Mouse (Mus musculus): ENCODE measurements around the gene Apoa1.

Apoa1 gene

DNA sequence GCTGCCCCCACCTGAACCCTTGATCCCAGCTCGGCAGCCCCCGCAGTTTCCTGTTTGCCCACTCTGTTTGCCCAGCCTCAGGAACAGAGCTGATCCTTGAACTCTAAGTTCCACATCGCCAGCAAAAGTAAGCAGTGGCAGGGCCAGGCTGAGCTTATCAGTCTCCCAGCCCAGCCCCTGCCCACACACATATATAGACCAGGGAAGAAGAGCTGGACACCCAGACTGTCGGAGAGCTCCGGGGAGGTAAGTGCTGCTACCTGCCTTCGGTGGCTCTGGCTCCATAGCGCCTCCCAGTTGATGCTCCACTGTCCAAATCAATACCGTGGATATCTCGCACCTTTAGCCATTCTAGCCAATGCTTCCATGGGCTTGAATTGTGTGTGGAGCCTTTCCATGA lies at the start of gene Apoa1:
TSS of gene Apoa1 (plus strand) at position 90 of the 400 bp plus-strand sequence.
- no peak for DNase-seq

DNA sequence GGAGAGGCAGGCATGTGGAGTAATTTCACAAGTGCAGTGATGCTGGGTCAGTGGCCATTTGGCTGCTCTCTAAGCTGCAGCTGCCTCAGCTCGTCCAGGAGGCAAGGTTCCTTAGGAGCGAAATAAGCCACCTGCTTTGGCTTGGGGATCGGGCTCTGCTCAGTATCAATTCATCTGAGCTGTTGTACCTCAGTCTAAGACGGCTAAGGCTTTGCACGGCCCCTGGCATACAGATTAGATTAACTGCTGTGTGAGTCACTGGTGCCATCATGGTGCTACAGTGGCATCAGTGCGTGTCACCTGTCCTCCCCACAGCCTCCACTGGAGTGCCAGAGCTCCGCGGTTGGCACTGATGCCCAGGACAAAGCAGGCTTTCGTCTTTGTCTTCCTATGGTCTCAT lies 49.8 kb upstream of the Apoa1 start:
- DNase-seq, result no peak

DNA sequence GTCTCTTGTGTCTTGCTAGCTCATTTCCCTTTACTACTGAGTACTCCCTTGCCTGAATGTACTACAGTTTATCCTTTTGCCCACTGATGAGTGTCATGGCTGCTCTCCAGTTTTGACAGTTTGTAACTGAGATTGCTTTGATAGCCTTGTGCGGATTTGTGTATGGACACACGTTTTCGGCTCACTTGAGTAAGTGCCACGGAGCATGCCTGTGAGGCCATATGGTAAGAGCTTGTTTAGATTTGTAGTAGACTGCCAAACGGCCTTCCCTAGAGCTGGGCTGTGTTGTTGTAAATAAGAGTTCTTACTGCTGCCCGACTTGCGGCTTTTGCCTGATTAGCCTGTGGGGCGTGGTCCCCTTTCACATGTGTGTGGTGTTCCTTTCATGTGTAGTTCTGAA lies 47.1 kb upstream of the Apoa1 start:
- DNase-seq, result no peak

DNA sequence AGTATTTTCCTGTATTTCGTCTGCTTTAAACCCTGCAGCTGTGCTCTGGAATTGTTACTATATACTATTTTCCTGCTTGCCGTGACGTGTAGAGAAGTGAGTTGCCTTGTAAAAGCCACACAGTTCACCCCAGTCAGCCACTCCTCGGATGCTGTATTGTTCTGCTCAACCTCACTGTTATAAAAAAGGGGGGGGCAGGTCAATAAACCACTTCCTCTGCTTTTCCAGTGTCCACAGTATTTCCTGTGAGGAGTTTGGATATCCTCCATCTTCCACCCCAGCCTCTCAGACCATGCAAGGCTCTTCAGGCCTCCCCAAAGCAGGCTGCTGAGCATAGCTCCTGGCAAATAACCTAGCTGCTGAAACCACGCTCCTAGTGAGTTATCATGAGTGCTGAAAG lies 43.8 kb upstream of the Apoa1 start:
- DNase-seq, result no peak

DNA sequence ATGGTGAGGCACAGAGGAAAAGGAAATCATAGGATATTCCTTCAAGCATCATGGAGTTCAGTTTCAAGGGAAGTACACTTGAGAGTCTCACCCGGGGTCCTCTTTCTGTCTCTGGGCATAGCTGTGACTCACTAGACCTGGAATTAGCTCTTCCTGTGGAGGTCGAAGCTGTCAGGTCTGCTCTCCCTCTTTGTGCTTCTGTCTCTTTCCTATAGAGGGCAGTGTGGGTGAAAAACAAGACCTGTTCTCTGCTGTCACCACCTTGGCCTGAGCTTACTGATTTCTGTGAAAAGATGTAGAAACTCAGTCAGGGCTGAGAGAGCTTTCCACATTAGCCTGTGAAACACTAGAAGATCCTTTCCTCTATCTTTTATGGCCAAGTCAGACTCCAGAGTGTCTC lies 43.2 kb upstream of the Apoa1 start:
- peak in 1 of 2 experiments; percentile 46 for DNase-seq

DNA sequence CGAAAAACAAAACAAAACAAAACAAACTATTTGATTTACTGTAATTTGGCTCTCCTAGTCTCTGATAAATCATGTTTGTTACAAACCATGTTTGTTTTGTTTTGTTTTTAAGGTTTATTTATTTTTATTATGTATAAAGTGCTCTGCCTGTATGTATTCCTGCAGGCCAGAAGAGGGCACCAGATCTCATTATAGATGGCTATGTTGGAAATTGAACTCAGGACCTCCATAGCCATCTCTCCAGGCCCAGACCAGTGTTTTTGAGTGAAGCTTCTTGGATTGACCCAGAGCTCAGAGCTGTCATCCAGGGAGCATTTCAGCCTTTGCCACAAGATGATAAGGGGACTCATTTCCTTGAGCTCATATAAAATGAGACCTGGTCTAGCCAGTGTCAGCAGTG lies 42.0 kb upstream of the Apoa1 start:
- no peak for DNase-seq

DNA sequence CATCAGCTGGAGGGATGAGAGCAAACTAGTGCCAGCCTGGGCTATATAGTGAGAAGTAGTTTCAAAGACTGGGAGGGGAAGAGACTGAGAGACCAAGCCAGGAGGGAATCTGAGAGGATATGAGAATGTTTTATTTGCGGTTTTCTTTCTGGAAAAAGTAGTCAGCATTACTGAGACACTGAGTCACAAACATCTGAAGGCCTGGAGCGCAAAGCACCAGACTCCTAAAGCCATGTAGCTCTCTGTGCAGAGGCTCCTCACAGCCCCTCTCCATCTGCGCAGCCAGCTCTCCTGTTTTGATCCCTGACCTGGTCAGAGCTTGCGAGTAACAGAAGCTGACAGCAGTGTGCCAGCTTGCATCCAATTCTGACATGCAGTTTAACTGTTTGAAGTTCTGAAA lies 40.0 kb upstream of the Apoa1 start:
- no peak for DNase-seq

DNA sequence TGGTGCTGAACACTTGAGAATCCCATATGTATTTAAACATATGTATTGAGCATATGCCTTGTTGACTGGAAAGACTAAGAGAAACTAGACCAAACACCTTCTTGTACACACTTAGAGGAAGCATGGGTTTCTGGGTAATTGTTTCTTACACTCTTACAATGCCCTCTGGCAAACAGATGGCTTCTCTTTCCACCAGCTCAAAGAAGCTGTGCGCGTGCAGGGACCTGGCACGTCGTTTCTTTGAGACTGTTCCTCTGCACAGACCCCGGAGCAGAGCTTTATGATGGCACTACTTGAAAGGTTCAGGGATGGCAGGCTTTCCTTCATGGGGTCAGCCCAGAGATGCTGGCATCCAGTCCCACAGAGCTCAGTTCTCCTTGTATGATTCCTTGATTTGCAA lies 39.4 kb upstream of the Apoa1 start:
- no peak for DNase-seq

DNA sequence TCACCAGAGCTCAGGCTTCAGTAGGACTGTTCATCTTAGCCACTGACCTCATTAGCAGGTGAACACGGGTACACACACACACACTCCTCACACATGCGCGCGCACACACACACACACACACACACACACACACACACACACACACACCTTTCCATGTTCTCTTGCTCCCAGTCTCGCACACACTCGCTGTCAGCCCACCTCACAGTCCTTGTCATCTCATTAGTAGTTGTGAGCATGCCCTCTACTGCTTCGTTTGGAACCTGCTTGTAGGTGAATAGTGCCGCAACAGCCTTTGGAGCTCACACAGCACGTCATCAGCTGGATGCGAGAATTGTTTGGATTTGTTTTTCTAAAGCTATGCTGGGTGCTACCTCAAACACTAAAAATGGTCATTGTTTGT lies 39.0 kb upstream of the Apoa1 start:
- no peak for DNase-seq

DNA sequence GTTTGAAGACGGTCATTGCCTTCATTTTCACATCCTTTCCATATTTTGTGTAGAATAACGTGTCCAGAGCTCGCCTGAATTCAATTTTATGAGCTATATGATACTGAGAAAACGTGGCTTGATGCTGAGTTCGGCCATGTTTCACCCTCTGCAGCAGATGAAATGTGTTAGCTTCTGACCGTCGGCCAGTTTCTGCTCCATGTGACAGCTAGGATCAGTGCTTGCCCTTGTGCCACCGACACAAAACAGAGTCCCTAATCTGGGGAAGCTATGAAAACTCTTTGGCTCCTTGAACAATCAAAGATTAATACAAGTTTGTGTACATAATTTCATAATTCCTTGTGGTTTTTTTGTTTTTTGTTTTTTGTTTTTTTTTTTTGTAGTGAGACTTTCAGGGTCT lies 37.1 kb upstream of the Apoa1 start:
- DNase-seq, result no peak

DNA sequence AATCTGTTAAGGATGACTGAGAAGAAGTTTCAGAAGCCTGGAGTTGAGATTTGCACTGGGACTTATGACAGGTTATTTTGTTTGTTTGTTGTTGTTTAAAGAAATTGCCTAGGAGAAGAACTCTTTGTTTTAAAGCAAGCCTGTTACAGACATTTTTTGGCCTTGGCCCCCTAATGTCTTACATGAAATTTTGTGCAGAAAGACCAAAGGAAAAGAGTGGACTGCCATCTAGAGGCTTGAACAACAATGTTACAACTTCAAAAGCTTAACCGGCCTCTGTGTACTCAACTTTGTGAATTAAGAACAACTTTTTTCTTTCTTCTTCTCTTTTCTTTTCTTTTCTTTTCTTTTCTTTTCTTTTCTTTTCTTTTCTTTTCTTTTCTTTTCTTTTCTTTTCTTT lies 36.7 kb upstream of the Apoa1 start:
- DNase-seq, result no peak

DNA sequence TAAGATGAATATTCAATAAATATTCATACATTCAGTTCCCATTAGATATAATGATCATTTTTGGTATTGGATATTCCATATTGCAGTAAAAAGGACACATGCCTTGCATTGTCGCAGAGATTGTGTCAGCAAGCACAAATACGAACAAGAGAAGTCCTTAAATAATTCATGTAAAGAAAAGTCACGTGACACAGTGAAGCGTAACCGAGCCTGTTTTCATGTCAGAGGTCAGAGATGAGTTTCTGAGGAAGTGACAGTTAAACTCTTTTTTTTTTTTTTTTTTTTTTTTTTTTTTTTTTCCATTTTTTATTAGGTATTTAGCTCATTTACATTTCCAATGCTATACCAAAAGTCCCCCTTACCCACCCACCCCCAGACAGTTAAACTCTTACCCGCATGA lies 35.7 kb upstream of the Apoa1 start:
- no peak for DNase-seq

DNA sequence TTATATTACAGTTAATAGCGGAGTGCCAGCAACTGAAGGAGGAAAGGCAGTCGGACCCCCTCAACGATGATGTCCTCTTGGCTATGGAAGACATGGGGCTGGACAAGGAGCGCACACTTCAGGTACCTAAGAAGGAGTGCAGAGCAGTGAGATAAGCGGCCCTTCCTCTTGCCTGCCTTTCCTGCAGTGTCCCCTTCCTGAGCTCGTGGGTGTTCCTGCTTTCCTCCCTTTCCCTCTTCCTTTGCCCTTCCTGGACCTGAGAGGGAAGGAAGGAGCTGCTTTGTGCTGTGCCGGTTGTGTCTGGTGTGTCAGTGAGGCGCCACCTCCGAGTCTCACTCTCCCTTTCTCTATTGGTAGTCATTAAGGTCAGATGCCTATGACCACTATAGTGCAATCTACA lies 33.6 kb upstream of the Apoa1 start:
- no peak for DNase-seq

DNA sequence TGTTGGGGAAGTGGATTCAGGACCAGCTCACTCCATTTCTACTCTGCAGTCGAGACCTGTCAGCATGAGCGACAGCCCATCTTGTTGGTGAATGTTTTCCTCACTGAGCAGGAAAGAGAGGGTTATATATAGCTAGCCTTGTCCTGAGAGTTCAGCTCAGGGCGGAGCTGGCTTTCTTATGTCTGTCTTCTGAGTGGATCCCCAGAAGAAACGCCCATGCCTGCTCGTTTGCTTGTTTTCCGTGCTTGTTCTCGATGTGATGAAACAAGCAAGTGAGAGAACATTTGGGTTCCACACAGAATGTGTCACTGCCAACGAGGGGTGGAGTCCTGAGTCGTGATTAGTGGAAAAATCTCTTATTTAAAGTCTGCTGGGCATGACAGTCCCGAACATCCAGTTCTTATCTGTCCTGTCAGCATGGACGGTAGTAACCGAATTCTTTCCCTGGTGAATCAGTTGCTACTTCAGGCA lies 31.6 kb upstream of the Apoa1 start:
- peak; percentile 26 to 73 for DNase-seq

DNA sequence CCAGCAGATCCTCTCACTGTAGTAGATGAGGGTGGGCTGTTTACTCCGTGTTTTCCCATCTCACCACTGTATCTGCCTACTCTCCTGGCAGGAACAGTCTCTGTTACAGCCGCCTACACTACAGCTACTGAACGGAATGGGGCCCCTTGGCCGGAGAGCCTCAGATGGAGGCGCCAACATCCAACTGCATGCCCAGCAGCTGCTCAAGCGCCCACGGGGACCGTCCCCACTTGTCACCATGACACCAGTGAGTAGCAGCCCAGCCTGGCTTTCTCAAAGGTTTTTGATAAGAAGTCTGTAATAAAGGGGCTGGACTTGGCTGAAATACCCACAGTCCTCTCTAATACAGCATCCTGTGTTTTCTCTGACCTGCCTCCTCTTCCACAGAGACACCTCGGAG lies 29.9 kb upstream of the Apoa1 start:
- no peak for DNase-seq

DNA sequence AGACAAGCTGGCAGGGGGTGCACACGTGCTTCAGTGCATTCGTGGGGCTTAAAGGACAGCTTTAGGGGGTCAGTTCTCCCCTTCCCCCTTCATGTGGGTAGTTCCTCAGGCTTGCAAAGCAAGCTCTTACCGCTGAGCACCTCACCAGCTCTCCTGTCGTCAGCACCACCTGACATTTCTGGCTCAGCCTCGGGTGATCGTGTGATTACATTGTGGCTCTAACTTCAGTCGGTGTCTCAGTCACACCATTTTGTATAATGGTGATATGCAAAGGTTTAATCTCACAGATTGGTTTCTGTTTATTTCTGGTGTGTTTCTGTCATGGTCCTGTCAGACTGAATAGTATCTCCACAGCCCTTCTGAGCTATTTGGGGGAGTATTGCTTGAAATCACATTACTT lies 29.4 kb upstream of the Apoa1 start:
- DNase-seq, result no peak

DNA sequence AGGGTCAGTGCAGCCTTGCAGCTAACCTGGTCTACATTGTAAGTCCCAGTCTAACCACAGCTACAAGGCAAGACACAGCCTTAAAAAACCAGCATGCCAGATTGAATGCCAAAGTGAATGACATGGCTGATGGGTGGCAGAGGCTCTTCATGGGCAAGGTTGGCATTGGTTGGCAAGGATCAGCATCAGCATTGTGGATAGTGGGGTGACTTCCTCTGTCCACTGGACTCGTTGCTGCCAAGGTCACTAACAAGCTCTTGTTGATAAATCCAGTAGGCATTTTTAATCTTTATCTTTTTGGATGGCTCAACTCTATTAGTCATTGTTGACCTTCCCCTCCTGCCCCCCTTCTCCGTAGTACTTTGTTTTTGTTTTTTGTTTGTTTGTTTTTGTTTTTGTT lies 28.8 kb upstream of the Apoa1 start:
- DNase-seq, result no peak

DNA sequence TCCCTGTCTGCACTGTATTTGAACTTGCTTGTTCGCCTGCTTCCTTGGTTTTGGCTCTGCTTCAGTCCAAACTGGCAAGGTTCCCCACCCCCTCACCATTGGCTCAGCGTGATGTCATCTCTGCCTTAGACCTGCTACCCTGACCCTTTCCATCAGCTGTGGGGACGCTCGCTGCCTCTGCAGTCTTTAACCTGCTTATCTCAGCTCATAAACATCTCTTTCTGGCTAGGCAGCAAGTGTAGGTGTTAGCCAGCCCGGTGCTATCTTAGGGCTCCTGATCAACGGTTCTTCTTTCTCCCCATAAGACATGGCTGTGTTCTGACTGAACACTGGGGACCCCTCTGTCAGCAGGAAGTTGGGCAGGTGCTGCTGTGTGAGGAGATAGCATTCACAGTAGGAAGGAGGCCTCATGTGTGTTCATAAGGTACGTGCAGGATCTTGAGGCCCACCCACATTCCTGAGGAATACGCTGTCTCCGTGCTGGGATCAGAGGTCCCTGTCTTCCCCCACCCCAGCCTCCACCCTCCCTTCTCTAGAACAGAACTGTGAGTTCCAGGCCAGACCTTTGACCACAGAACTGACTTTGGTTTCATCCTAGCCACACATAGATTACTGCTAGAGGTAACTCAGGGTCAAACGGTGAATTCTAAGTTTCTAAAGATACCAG lies 21.4 kb upstream of the Apoa1 start:
- DNase-seq, result peak; percentile 76 to 90

DNA sequence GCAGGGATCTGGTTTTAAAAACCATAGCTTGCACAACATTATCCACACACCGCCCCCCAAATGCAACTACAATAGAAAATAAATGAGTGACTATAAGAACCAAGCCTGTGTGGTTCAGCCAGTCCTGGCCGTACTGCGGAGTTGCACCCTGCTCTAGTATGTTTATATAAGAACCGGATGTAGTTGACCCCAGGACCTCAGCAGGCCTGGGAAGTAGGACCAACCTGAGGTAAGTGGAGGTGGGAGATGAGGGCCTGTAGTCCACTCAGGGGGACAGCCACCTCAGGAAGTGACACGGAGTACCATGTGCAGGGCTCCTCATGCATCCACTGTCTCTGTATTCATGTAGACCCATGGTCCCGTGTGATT lies 20.9 kb upstream of the Apoa1 start:
- peak in 1 of 2 experiments; percentile 58 for DNase-seq

DNA sequence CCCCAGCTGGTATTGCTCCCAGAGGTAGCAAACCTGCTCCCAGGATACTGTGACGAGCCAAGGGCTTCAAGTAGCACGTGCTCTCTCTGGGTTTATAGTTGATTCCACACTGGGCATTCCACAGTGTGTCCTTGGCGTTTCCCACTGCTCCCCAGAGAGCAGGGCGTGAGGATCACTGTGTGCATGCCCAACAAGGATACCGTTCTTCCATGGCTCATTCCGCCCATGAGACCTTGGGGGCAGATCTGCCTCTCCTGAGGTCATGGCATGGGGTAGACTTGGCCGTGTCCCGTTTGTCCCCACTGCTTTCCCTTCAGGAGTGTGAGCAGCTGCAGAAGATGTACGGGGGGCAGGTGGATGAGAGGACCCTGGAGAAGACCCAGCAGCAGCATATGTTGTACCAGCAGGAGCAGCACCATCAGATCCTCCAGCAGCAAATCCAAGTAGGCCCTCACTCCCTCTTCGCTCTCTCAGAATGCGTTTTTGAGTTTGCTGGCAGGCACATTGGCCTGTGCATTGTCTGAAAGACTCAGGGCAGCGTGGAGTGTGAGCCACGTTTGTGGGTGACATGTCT lies 19.9 kb upstream of the Apoa1 start:
- peak in 1 of 2 experiments; percentile 36 for DNase-seq

DNA sequence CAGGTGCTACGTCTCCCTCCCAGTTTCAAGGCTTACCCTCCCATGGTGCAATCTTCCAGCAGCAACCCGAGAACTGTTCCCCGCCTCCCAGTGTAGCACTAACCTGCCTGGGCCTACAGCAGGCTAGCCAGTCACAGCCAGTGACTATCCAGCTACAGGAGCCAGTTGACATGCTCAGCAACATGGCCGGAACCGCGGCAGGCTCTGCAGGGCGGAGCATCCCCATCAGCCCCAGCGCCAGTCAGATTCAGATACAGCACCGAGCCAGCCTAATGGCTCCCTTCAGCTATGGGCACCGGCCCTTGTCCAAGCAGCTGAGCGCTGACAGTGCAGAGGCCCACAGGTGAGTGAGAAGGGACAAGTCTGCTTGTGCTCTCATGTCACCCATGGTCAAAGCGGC lies 17.9 kb upstream of the Apoa1 start:
- DNase-seq, result peak in 1 of 2 experiments; percentile 37

DNA sequence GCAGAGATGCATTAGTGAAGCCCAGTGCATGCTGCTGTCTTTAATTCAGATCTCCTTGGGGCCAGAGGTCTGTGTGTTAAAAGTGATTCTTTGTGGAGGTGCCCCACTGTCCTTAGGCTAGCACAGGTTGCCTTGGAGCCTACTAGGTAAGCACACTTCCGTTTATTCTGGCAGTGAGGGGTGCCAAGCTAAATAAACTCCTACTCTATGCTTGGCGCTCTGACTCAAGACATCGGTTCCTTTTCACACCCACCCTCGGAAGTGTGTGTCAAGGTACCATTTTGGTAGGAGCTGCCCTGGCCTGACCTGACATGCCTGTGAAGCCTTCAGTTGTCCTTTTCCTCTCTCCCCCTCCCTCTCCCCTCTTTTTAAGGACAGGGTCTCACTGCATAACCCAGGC lies 14.1 kb upstream of the Apoa1 start:
- DNase-seq, result peak in 1 of 2 experiments; percentile 22

DNA sequence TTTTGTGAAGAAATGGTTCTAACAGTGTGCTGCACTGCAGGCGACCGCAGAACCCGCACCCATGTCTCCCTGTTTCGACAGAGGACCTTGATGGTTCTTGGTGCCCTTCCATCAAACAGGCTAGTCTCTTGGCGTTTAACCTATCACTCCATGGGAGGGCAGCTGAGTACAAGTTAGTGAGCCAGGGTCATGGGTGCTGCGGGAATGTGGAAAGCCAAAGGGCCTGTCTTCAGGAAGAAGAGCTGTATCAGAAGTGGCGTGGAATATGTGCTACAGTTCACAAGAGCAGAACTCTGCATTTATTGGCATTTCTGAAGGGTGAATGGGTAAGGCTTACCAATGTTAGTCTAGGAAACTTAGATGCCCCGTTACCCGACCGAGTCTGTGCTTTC lies 13.4 kb upstream of the Apoa1 start:
- peak in 1 of 2 experiments; percentile 31 for DNase-seq

DNA sequence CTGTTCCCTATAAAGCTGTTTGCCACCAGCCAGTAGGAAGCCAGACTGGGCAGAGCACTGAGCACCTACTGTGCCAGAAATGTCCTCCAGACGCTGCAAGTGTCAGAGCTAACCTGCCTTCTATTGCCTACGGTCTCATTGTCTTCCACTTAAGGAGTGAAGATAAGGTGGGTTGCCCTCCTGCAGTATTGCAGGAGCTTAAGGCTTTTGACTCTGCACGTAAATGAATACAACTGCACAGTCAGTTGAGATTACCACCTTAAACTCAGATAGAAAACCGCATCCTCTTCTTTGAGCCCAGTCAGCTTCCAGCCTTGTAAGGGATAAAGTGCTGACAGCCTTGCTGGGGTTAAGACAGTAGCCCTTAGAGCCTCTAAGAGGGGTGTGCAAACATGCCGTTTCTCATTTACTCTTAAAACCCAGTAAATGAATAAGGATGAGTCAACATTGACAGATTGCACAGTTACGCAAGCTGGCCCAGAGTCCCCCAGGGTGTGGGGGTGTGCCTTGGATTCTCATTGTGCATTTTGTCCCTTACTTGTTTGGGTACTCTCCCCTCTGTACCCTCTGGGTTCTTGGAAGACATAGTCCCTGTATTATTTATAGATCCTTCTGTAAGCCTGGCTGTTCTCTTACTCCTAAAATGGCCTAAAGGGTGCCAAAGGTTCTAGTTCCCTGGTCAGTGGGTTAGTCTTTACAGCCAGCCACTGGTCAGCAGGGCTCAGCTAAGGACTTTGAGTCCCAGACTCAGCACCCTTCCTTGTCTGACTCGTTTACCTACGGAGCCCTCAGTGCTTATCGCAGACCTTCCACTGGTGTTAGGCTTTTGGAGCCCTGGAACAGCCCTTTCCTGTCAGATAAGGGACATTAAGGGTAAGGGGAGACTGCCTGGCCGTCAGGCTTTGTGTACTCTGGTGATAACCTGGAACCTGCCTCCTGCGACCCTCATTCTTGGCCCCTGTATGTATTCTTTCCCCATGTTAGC lies 12.8 kb upstream of the Apoa1 start:
- DNase-seq, result peak; percentile 30 to 73
